Mouse (Mus musculus): ENCODE measurements around the gene Rab43. TPM values are rescaled to one million over a fixed set of nuclear protein-coding genes. Genes with fewer than 3 reads are reported as not detected.
"Not testable (repeated sequence)": the region's sequence is repeated elsewhere in the genome, so short reads cannot be mapped to it uniquely, and the experiment has no call there.

Rab43 gene
- polyA plus RNA-seq, 1 experiment from 2014 or later: 9.7 TPM

DNA sequence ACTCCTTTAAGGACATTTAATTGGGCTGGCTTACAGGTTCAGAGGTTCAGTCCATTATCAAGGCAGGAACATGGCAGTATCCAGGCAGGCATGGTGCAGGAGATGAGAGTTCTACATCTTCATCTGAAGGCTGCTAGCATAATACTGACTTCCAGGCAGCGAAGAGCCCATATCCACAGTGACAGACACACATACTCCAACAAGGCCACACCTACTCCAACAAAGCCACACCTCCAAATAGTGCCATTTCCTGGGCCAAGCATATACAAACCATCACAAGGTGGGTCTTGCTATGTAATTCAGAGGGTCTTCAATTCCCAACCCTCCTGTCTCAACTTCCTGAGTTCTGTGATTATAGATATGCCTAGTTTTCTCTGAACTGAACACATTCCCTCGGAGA, 47.7 kb downstream of the Rab43 start:
- WGBS: 91% methylated on average over 2 of the region's 2 CpGs
- not testable (repeated sequence) for H3K27ac ChIP-seq (ENCODE audit: low read length); ATAC-seq; H3K9ac ChIP-seq (ENCODE audit: low read depth, low read length); H3K9me3 ChIP-seq (replicated peaks; ENCODE audit: control insufficient read depth, low read length, poor library complexity, severe bottlenecking); H3K4me1 ChIP-seq (ENCODE audit: control insufficient read depth, insufficient read depth, low read length); H3K27me3 ChIP-seq (ENCODE audit: control insufficient read depth, insufficient read depth, low read depth, low read length); H3K4me3 ChIP-seq (ENCODE audit: low read depth, low read length); H3K4me2 ChIP-seq (ENCODE audit: low read length); H3K36me3 ChIP-seq (ENCODE audit: control insufficient read depth, insufficient read depth, low read length)

GRCm38 (mm10) chr6:87763376-87764280, 48.3 kb downstream of the Rab43 start:
- H3K9ac ChIP-seq (ENCODE audit: low read depth, low read length): no peak overlapping the region
- H3K27ac ChIP-seq (ENCODE audit: low read length): no peak overlapping the region
- H3K9me3 ChIP-seq (replicated peaks; ENCODE audit: control insufficient read depth, low read length, poor library complexity, severe bottlenecking): peaks cover 2% of the 10 kb centered on the region; the same call in 1 of the 2 replicates
- WGBS: 68% methylated on average over 4 of the region's 4 CpGs
- no peaks in the 10 kb centered on the region for H3K4me1 ChIP-seq (ENCODE audit: control insufficient read depth, insufficient read depth, low read length)
- no peaks in the 10 kb centered on the region for H3K27me3 ChIP-seq (ENCODE audit: control insufficient read depth, insufficient read depth, low read depth, low read length)
- no peaks in the 10 kb centered on the region for H3K36me3 ChIP-seq (ENCODE audit: control insufficient read depth, insufficient read depth, low read length)
- H3K4me2 ChIP-seq (ENCODE audit: low read length): no peak overlapping the region
- H3K4me3 ChIP-seq (ENCODE audit: low read depth, low read length): no peak overlapping the region
- ATAC-seq: no peak

- no peak overlapping the region for H3K4me3 ChIP-seq (ENCODE audit: low read depth, low read length)
- H3K9me3 ChIP-seq (replicated peaks; ENCODE audit: control insufficient read depth, low read length, poor library complexity, severe bottlenecking): no peaks in the 10 kb centered on the region
- H3K27ac ChIP-seq (ENCODE audit: low read length): no peak overlapping the region
- 93% methylated on average over 5 of the region's 5 CpGs for WGBS
- no peaks in the 10 kb centered on the region for H3K36me3 ChIP-seq (ENCODE audit: control insufficient read depth, insufficient read depth, low read length)
- no peak overlapping the region for H3K4me2 ChIP-seq (ENCODE audit: low read length)
- H3K27me3 ChIP-seq (ENCODE audit: control insufficient read depth, insufficient read depth, low read depth, low read length): no peaks in the 10 kb centered on the region
- no peak overlapping the region for H3K9ac ChIP-seq (ENCODE audit: low read depth, low read length)
- no peak for ATAC-seq
- H3K4me1 ChIP-seq (ENCODE audit: control insufficient read depth, insufficient read depth, low read length): no peaks in the 10 kb centered on the region
Measured at GRCm38 (mm10) chr6:87762161-87762560, 49.8 kb downstream of the Rab43 start.

DNA sequence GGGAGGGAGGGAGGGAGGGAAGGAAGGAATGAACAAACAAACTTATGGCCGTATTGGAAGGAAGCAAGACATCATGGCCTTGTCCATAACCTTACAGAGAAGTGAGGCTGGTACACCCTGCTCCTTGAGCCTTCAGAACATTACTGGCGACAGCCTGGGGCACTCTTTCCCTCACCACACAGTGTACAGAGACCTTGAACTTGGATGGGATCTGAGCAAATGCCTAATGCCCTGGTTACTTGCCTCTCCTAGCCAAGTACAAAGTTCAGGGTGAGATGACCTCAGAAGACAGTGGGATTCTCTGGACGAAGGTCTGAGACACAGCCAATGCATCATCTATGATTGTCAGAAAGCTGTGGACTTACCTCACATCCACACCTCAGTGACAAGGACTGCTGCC, 52.1 kb downstream of the Rab43 start:
- H3K27ac ChIP-seq (ENCODE audit: low read length): no peak overlapping the region
- WGBS: 72% methylated on average over 3 of the region's 3 CpGs
- no peaks in the 10 kb centered on the region for H3K9me3 ChIP-seq (replicated peaks; ENCODE audit: control insufficient read depth, low read length, poor library complexity, severe bottlenecking)
- no peaks in the 10 kb centered on the region for H3K27me3 ChIP-seq (ENCODE audit: control insufficient read depth, insufficient read depth, low read depth, low read length)
- H3K4me1 ChIP-seq (ENCODE audit: control insufficient read depth, insufficient read depth, low read length): no peaks in the 10 kb centered on the region
- H3K4me2 ChIP-seq (ENCODE audit: low read length): no peak overlapping the region
- no peak overlapping the region for H3K4me3 ChIP-seq (ENCODE audit: low read depth, low read length)
- no peak overlapping the region for H3K9ac ChIP-seq (ENCODE audit: low read depth, low read length)
- ATAC-seq: no peak
- H3K36me3 ChIP-seq (ENCODE audit: control insufficient read depth, insufficient read depth, low read length): no peaks in the 10 kb centered on the region

DNA sequence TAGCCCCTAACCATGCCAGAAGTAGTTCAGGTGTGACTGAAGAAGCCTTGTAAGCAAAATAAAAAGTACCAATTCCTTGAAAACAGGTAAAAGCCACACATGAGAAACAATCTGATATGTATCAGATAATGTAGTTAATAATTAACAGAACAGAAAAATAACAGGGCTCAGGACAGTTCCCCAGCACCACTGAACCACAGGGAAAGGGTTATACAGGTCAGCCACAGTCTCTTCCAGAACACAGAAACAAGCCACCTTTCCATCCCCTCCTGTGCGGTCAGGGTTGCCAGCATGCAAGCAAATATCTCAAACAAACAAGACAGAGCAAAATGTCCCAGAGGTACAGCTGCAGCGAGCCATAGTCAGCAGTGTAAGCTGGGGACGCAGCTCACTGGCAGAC, 52.6 kb downstream of the Rab43 start:
- Histone ChIP-seq H3K4me3 (ENCODE audit: low read depth, low read length) (no peak overlapping the region), H3K27ac (ENCODE audit: low read length) (no peak overlapping the region), H3K27me3 (ENCODE audit: control insufficient read depth, insufficient read depth, low read depth, low read length) (no peaks in the 10 kb centered on the region), H3K4me1 (ENCODE audit: control insufficient read depth, insufficient read depth, low read length) (no peaks in the 10 kb centered on the region), H3K36me3 (ENCODE audit: control insufficient read depth, insufficient read depth, low read length) (no peaks in the 10 kb centered on the region), H3K4me2 (ENCODE audit: low read length) (no peak overlapping the region), H3K9me3 (replicated peaks; ENCODE audit: control insufficient read depth, low read length, poor library complexity, severe bottlenecking) (no peaks in the 10 kb centered on the region), H3K9ac (ENCODE audit: low read depth, low read length) (no peak overlapping the region)
- no peak for ATAC-seq
- 68% methylated on average over 3 of the region's 3 CpGs for WGBS

DNA sequence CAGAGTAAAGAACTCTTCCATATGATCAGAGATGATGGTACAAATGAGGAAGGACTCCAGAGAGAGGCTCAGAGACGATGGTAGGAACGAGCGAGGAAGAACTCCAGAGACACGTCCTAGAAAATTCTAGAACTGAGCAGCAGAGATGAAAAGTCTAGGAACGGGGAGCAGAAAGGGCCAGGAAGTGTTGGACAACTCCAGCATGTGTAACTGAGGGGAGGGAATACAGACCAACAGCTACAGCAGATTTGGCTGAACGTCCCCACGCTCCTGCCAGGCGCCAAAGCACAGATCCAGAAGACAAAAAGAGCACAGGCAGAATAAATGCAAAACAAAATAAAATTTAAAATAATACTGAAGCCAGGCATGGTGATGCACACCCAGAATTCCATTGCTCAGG, 55.1 kb downstream of the Rab43 start:
- H3K9ac ChIP-seq (ENCODE audit: low read depth, low read length): no peak overlapping the region
- H3K4me2 ChIP-seq (ENCODE audit: low read length): no peak overlapping the region
- no peaks in the 10 kb centered on the region for H3K36me3 ChIP-seq (ENCODE audit: control insufficient read depth, insufficient read depth, low read length)
- no peaks in the 10 kb centered on the region for H3K9me3 ChIP-seq (replicated peaks; ENCODE audit: control insufficient read depth, low read length, poor library complexity, severe bottlenecking)
- no peaks in the 10 kb centered on the region for H3K4me1 ChIP-seq (ENCODE audit: control insufficient read depth, insufficient read depth, low read length)
- no peak overlapping the region for H3K4me3 ChIP-seq (ENCODE audit: low read depth, low read length)
- WGBS: 91% methylated on average over 8 of the region's 8 CpGs
- no peak for ATAC-seq
- H3K27ac ChIP-seq (ENCODE audit: low read length): no peak overlapping the region
- H3K27me3 ChIP-seq (ENCODE audit: control insufficient read depth, insufficient read depth, low read depth, low read length): no peaks in the 10 kb centered on the region

GRCm38 (mm10) chr6:87755196-87755595, 56.8 kb downstream of the Rab43 start:
- 97% methylated on average over 4 of the region's 4 CpGs for whole genome bisulfite sequencing
- no peaks in the 10 kb centered on the region for H3K4me1 ChIP-seq (ENCODE audit: control insufficient read depth, insufficient read depth, low read length)
- H3K4me2 ChIP-seq (ENCODE audit: low read length): no peak overlapping the region
- no peaks in the 10 kb centered on the region for H3K36me3 ChIP-seq (ENCODE audit: control insufficient read depth, insufficient read depth, low read length)
- ATAC-seq: no peak
- H3K9ac ChIP-seq (ENCODE audit: low read depth, low read length): no peak overlapping the region
- no peak overlapping the region for H3K27ac ChIP-seq (ENCODE audit: low read length)
- no peaks in the 10 kb centered on the region for H3K9me3 ChIP-seq (replicated peaks; ENCODE audit: control insufficient read depth, low read length, poor library complexity, severe bottlenecking)
- no peaks in the 10 kb centered on the region for H3K27me3 ChIP-seq (ENCODE audit: control insufficient read depth, insufficient read depth, low read depth, low read length)
- H3K4me3 ChIP-seq (ENCODE audit: low read depth, low read length): no peak overlapping the region

DNA sequence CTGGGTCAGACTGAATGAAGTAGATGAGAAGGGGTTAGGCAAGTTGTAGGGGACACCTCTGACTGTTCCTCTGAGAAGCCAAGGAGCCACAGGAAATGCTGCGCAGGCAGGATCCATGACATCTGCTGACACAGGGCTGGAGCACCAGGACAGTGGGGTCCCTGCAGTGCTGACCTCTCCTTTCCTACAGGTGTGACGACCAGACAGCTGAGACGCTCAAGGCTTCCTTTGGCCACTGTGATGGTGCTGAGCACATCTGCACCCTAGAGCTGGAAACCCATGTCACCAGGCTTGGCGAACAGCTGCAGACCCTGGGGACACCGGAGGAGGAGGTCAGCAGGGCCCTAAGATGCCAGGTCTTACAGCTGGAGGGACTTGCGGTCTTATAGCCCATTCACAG, 60.4 kb downstream of the Rab43 start:
- no peak for ATAC-seq
- 89% methylated on average over 6 of the region's 6 CpGs for WGBS
- Histone ChIP-seq H3K27me3 (ENCODE audit: control insufficient read depth, insufficient read depth, low read depth, low read length) (no peaks in the 10 kb centered on the region), H3K4me1 (ENCODE audit: control insufficient read depth, insufficient read depth, low read length) (no peaks in the 10 kb centered on the region), H3K4me2 (ENCODE audit: low read length) (no peak overlapping the region), H3K9ac (ENCODE audit: low read depth, low read length) (no peak overlapping the region), H3K4me3 (ENCODE audit: low read depth, low read length) (no peak overlapping the region), H3K27ac (ENCODE audit: low read length) (no peak overlapping the region), H3K36me3 (ENCODE audit: control insufficient read depth, insufficient read depth, low read length) (no peaks in the 10 kb centered on the region), H3K9me3 (replicated peaks; ENCODE audit: control insufficient read depth, low read length, poor library complexity, severe bottlenecking) (no peaks in the 10 kb centered on the region)

GRCm38 (mm10) chr6:87750184-87750910, 61.6 kb downstream of the Rab43 start:
- WGBS: 90% methylated on average over 8 of the region's 8 CpGs
- no peak overlapping the region for H3K27ac ChIP-seq (ENCODE audit: low read length)
- H3K4me3 ChIP-seq (ENCODE audit: low read depth, low read length): no peak overlapping the region
- H3K9me3 ChIP-seq (replicated peaks; ENCODE audit: control insufficient read depth, low read length, poor library complexity, severe bottlenecking): no peaks in the 10 kb centered on the region
- no peak overlapping the region for H3K4me2 ChIP-seq (ENCODE audit: low read length)
- no peaks in the 10 kb centered on the region for H3K4me1 ChIP-seq (ENCODE audit: control insufficient read depth, insufficient read depth, low read length)
- H3K9ac ChIP-seq (ENCODE audit: low read depth, low read length): no peak overlapping the region
- no peak for ATAC-seq
- no peaks in the 10 kb centered on the region for H3K36me3 ChIP-seq (ENCODE audit: control insufficient read depth, insufficient read depth, low read length)
- H3K27me3 ChIP-seq (ENCODE audit: control insufficient read depth, insufficient read depth, low read depth, low read length): no peaks in the 10 kb centered on the region

Data from midbrain, embryonic 16.5 days (tissue).